Comparison of ENCODE assay signal across 10 mouse cellular contexts in genomic region chr7:67487889-67488411, GRCm38 (mm10).
DNase-seq lines count a peak whose midpoint lies in the region; ATAC-seq and TF ChIP-seq lines count a peak whose summit lies in the region.
"Had no signal": no experiment of that assay in that cellular context is flagged by ENCODE, and none has a peak within 500 bp of the region (broad histone marks: within the 10 kb centered on the region; RNA-seq: fewer than 3 reads in every experiment).

No protein-coding gene starts in this region.

- H3K4me2 ChIP-seq in midbrain, postnatal 0 days (ENCODE audit: low read depth, low read length, poor library complexity, severe bottlenecking): no peak overlapping the region
- no peak overlapping the region for H3K4me2 ChIP-seq in intestine, embryonic 15.5 days (replicated peaks)
- H3K4me2 ChIP-seq: neural tube, embryonic 13.5 days had no signal

- H3K9ac ChIP-seq in midbrain, postnatal 0 days (replicated peaks; ENCODE audit: low read length, poor library complexity, severe bottlenecking): no peak overlapping the region
- no peak overlapping the region for H3K9ac ChIP-seq in intestine, embryonic 15.5 days
- H3K9ac ChIP-seq: limb, embryonic 13.5 days; neural tube, embryonic 13.5 days had no signal

- peak; percentile 90 for DNase-seq in midbrain, postnatal 0 days (ENCODE audit: low spot score)
- DNase-seq in midbrain, embryonic 10.5 days (ENCODE audit: low spot score): no peak
- peak; percentile 87 for DNase-seq in gastrocnemius, adult 18-20 months (ENCODE audit: low spot score)
- peak; percentile 31 for DNase-seq in kidney, postnatal 10 days
- no peak for DNase-seq in B cell, adult 2 months

- 78% methylated on average over 10 of the region's 10 CpGs for WGBS in midbrain, postnatal 0 days
- 83% methylated on average over 10 of the region's 10 CpGs for WGBS in midbrain, embryonic 10.5 days
- 80% methylated on average over 10 of the region's 10 CpGs for WGBS in intestine, embryonic 15.5 days

- no peaks in the 10 kb centered on the region for H3K36me3 ChIP-seq in midbrain, postnatal 0 days (ENCODE audit: insufficient read depth, low read length)
- H3K36me3 ChIP-seq in midbrain, embryonic 10.5 days: no peaks in the 10 kb centered on the region
- H3K36me3 ChIP-seq in intestine, embryonic 15.5 days: no peaks in the 10 kb centered on the region
- H3K36me3 ChIP-seq: limb, embryonic 13.5 days; neural tube, embryonic 13.5 days had no signal

- peak; percentile 52; the same call in 1 of the 2 replicates for ATAC-seq in midbrain, postnatal 0 days (ENCODE audit: low FRiP score)
- no peak for ATAC-seq in erythroblast, adult 5-6 weeks (replicated peaks; ENCODE audit: low FRiP score, poor library complexity, severe bottlenecking)
- no peak for ATAC-seq in intestine, embryonic 15.5 days

- no peaks in the 10 kb centered on the region for H3K4me1 ChIP-seq in midbrain, postnatal 0 days (ENCODE audit: insufficient read depth, low read length)
- peaks cover 7% of the 10 kb centered on the region; the same call in 1 of the 2 replicates for H3K4me1 ChIP-seq in midbrain, embryonic 10.5 days
- peaks cover 7% of the 10 kb centered on the region for H3K4me1 ChIP-seq in brown adipose tissue, adult 24 weeks (ENCODE audit: control insufficient read depth, insufficient read depth, insufficient read length, low read length)
- no peaks in the 10 kb centered on the region for H3K4me1 ChIP-seq in intestine, embryonic 15.5 days (replicated peaks)

- H3K9me3 ChIP-seq in midbrain, postnatal 0 days (ENCODE audit: low read length): no peaks in the 10 kb centered on the region
- H3K9me3 ChIP-seq in midbrain, embryonic 10.5 days (replicated peaks): no peaks in the 10 kb centered on the region
- no peaks in the 10 kb centered on the region for H3K9me3 ChIP-seq in intestine, embryonic 15.5 days
- H3K9me3 ChIP-seq: limb, embryonic 13.5 days; neural tube, embryonic 13.5 days had no signal

- H3K27me3 ChIP-seq in midbrain, postnatal 0 days (ENCODE audit: insufficient read depth, low read length): no peaks in the 10 kb centered on the region
- no peaks in the 10 kb centered on the region for H3K27me3 ChIP-seq in midbrain, embryonic 10.5 days (ENCODE audit: low read depth, poor library complexity, severe bottlenecking)
- no peaks in the 10 kb centered on the region for H3K27me3 ChIP-seq in intestine, embryonic 15.5 days (replicated peaks)
- H3K27me3 ChIP-seq: limb, embryonic 13.5 days; neural tube, embryonic 13.5 days had no signal

- H3K27ac ChIP-seq in midbrain, postnatal 0 days (ENCODE audit: low read depth, low read length): no peak overlapping the region
- no peak overlapping the region for H3K27ac ChIP-seq in midbrain, embryonic 10.5 days (replicated peaks)
- H3K27ac ChIP-seq in brown adipose tissue, adult 24 weeks (replicated peaks; ENCODE audit: low read depth, low read length): peak overlapping the region; percentile 93
- H3K27ac ChIP-seq in intestine, embryonic 15.5 days: no peak overlapping the region
- H3K27ac ChIP-seq: limb, embryonic 13.5 days; neural tube, embryonic 13.5 days had no signal

- TF ChIP-seq CTCF in midbrain, postnatal 0 days (IDR thresholded peaks at IDR 0.05): no peak

- H3K4me3 ChIP-seq in midbrain, postnatal 0 days (ENCODE audit: low read depth, low read length): no peak overlapping the region
- no peak overlapping the region for H3K4me3 ChIP-seq in midbrain, embryonic 10.5 days
- peak overlapping the region; percentile 25; the same call in 1 of the 2 replicates for H3K4me3 ChIP-seq in brown adipose tissue, adult 24 weeks (ENCODE audit: insufficient read depth, low read depth, low read length)
- no peak overlapping the region for H3K4me3 ChIP-seq in intestine, embryonic 15.5 days (replicated peaks)
- H3K4me3 ChIP-seq: limb, embryonic 13.5 days; neural tube, embryonic 13.5 days had no signal

Comparison
In these comparisons a context has a peak if more than half of its experiments do, and no peak if none do; other contexts are left out.
1. DNase-seq: peak in midbrain, postnatal 0 days (single experiment), gastrocnemius, adult 18-20 months (single experiment) and kidney, postnatal 10 days (single experiment); none in midbrain, embryonic 10.5 days (single experiment) and B cell, adult 2 months (0 of 2).